Mouse (Mus musculus) CD4-positive, CD25-positive, alpha-beta regulatory T cell, adult 4 months (primary cell): ENCODE measurements around the gene Tbc1d30. TPM values are rescaled to one million over a fixed set of nuclear protein-coding genes. Genes with fewer than 3 reads are reported as not detected.
A peak's percentile ranks its signal among the peaks of the same experiment; 100 is the strongest.

ENCODE experiments used
- ATAC-seq: one replicate; pipeline ENCODE4 v1.8.0; 2017
- polyA plus RNA-seq, 2 experiments: library from polyadenylated mRNA; unstranded; fragments of 100-300 nt; shearing (Covaris generic); gene quantifications; one replicate each; pipeline ENCODE4 v1.2.1; 2017

The Tbc1d30 gene
- polyA plus RNA-seq, 2 experiments from 2014 or later, result 3.1 to 3.4 TPM

- ATAC-seq, result no peak
Observed at GRCm38 (mm10) chr10:121262206-121262605, 88.9 kb downstream of the Tbc1d30 start.

- no peak for ATAC-seq
Observed at GRCm38 (mm10) chr10:121261036-121261592, 90.0 kb downstream of the Tbc1d30 start.

- ATAC-seq, result peak; percentile 88
Observed at GRCm38 (mm10) chr10:121256115-121256825, 94.8 kb downstream of the Tbc1d30 start.

GRCm38 (mm10) chr10:121255465-121255864 is 95.6 kb downstream of the Tbc1d30 start:
- ATAC-seq, result no peak

- ATAC-seq, result no peak
Observed at GRCm38 (mm10) chr10:121254343-121254742, 96.7 kb downstream of the Tbc1d30 start.

- no peak for ATAC-seq
Observed at GRCm38 (mm10) chr10:121252781-121253180, 98.3 kb downstream of the Tbc1d30 start.

- ATAC-seq, result no peak
Observed at GRCm38 (mm10) chr10:121251191-121251590, 99.9 kb downstream of the Tbc1d30 start.

GRCm38 (mm10) chr10:121249820-121250219 is 101.3 kb downstream of the Tbc1d30 start:
- ATAC-seq, result no peak

- no peak for ATAC-seq
Observed at GRCm38 (mm10) chr10:121247545-121247944, 103.5 kb downstream of the Tbc1d30 start.

GRCm38 (mm10) chr10:121246971-121247370 is 104.1 kb downstream of the Tbc1d30 start:
- no peak for ATAC-seq

GRCm38 (mm10) chr10:121243373-121244207 is 107.5 kb downstream of the Tbc1d30 start:
- ATAC-seq, result no peak

- no peak for ATAC-seq
Observed at GRCm38 (mm10) chr10:121242596-121242995, 108.5 kb downstream of the Tbc1d30 start.

- no peak for ATAC-seq
Observed at GRCm38 (mm10) chr10:121239065-121239464, 112.0 kb downstream of the Tbc1d30 start.

- ATAC-seq, result no peak
Observed at GRCm38 (mm10) chr10:121238551-121238950, 112.5 kb downstream of the Tbc1d30 start.

- no peak for ATAC-seq
Observed at GRCm38 (mm10) chr10:121237377-121237776, 113.7 kb downstream of the Tbc1d30 start.

- ATAC-seq, result no peak
Observed at GRCm38 (mm10) chr10:121235167-121235824, 115.8 kb downstream of the Tbc1d30 start.

- no peak for ATAC-seq
Observed at GRCm38 (mm10) chr10:121234476-121234875, 116.6 kb downstream of the Tbc1d30 start.

- no peak for ATAC-seq
Observed at GRCm38 (mm10) chr10:121228422-121228953, 122.6 kb downstream of the Tbc1d30 start.

- no peak for ATAC-seq
Observed at GRCm38 (mm10) chr10:121227988-121228409, 123.1 kb downstream of the Tbc1d30 start.

GRCm38 (mm10) chr10:121227403-121227802 is 123.7 kb downstream of the Tbc1d30 start:
- no peak for ATAC-seq

GRCm38 (mm10) chr10:121225636-121226035 is 125.4 kb downstream of the Tbc1d30 start:
- no peak for ATAC-seq

GRCm38 (mm10) chr10:121222881-121223280 is 128.2 kb downstream of the Tbc1d30 start:
- ATAC-seq, result no peak

- no peak for ATAC-seq
Observed at GRCm38 (mm10) chr10:121218616-121219015, 132.5 kb downstream of the Tbc1d30 start.
